Mouse (Mus musculus): ENCODE measurements around the gene Stxbp5. TPM values are rescaled to one million over a fixed set of nuclear protein-coding genes. Genes with fewer than 3 reads are reported as not detected.

Stxbp5 gene
- total RNA-seq, 2 experiments from 2014 or later: 13.8 to 15.4 TPM

GRCm38 (mm10) chr10:9859476-9859875 lies 41.4 kb downstream of the Stxbp5 start:
- no peak for DNase-seq (ENCODE audit: low spot score in 2 of 2)

GRCm38 (mm10) chr10:9857850-9858249 lies 43.0 kb downstream of the Stxbp5 start:
- no peak for DNase-seq (ENCODE audit: low spot score in 2 of 2)

GRCm38 (mm10) chr10:9856792-9857191 lies 44.1 kb downstream of the Stxbp5 start:
- DNase-seq (ENCODE audit: low spot score in 2 of 2): peak in 1 of 2 experiments; percentile 21

- no peak for DNase-seq (ENCODE audit: low spot score in 2 of 2)
These were observed 54.5 kb downstream of the Stxbp5 start for GRCm38 (mm10) chr10:9846408-9846807.

- DNase-seq (ENCODE audit: low spot score in 2 of 2): no peak
These were observed 61.5 kb downstream of the Stxbp5 start for GRCm38 (mm10) chr10:9839408-9839807.

GRCm38 (mm10) chr10:9834986-9835385 lies 65.9 kb downstream of the Stxbp5 start:
- DNase-seq (ENCODE audit: low spot score in 2 of 2): no peak

GRCm38 (mm10) chr10:9832937-9833336 lies 67.9 kb downstream of the Stxbp5 start:
- DNase-seq (ENCODE audit: low spot score in 2 of 2): no peak

GRCm38 (mm10) chr10:9829744-9830143 lies 71.1 kb downstream of the Stxbp5 start:
- DNase-seq (ENCODE audit: low spot score in 2 of 2): no peak

- no peak for DNase-seq (ENCODE audit: low spot score in 2 of 2)
These were observed 79.6 kb downstream of the Stxbp5 start for GRCm38 (mm10) chr10:9821299-9821698.

GRCm38 (mm10) chr10:9818574-9818973 lies 82.3 kb downstream of the Stxbp5 start:
- DNase-seq (ENCODE audit: low spot score in 2 of 2): no peak

GRCm38 (mm10) chr10:9813926-9814325 lies 87.0 kb downstream of the Stxbp5 start:
- DNase-seq (ENCODE audit: low spot score in 2 of 2): no peak

- DNase-seq (ENCODE audit: low spot score in 2 of 2): no peak
These were observed 93.3 kb downstream of the Stxbp5 start for GRCm38 (mm10) chr10:9807596-9807995.

- no peak for DNase-seq (ENCODE audit: low spot score in 2 of 2)
These were observed 95.5 kb downstream of the Stxbp5 start for GRCm38 (mm10) chr10:9805341-9805740.

GRCm38 (mm10) chr10:9803126-9803525 lies 97.8 kb downstream of the Stxbp5 start:
- no peak for DNase-seq (ENCODE audit: low spot score in 2 of 2)

GRCm38 (mm10) chr10:9801571-9801970 lies 99.3 kb downstream of the Stxbp5 start:
- no peak for DNase-seq (ENCODE audit: low spot score in 2 of 2)

- no peak for DNase-seq (ENCODE audit: low spot score in 2 of 2)
These were observed 101.8 kb downstream of the Stxbp5 start for GRCm38 (mm10) chr10:9799085-9799484.

GRCm38 (mm10) chr10:9796429-9796828 lies 104.5 kb downstream of the Stxbp5 start:
- DNase-seq (ENCODE audit: low spot score in 2 of 2): no peak

GRCm38 (mm10) chr10:9794429-9794828 lies 106.5 kb downstream of the Stxbp5 start:
- no peak for DNase-seq (ENCODE audit: low spot score in 2 of 2)

GRCm38 (mm10) chr10:9790947-9791346 lies 109.9 kb downstream of the Stxbp5 start:
- DNase-seq (ENCODE audit: low spot score in 2 of 2): no peak

- no peak for DNase-seq (ENCODE audit: low spot score in 2 of 2)
These were observed 114.4 kb downstream of the Stxbp5 start for GRCm38 (mm10) chr10:9786461-9786860.

- no peak for DNase-seq (ENCODE audit: low spot score in 2 of 2)
These were observed 115.2 kb downstream of the Stxbp5 start for GRCm38 (mm10) chr10:9785651-9786050.

- no peak for DNase-seq (ENCODE audit: low spot score in 2 of 2)
These were observed 121.0 kb downstream of the Stxbp5 start for GRCm38 (mm10) chr10:9779864-9780263.

- no peak for DNase-seq (ENCODE audit: low spot score in 2 of 2)
These were observed 130.6 kb downstream of the Stxbp5 start for GRCm38 (mm10) chr10:9770261-9770660.

- DNase-seq (ENCODE audit: low spot score in 2 of 2): no peak
These were observed 137.0 kb downstream of the Stxbp5 start for GRCm38 (mm10) chr10:9763831-9764230.

Measured in gastrocnemius, postnatal 4 days (tissue).